Mouse (Mus musculus): ENCODE data around the gene Sel1l2. TPM values are rescaled to one million over a fixed set of nuclear protein-coding genes. Genes with fewer than 3 reads are reported as not detected.

Sel1l2 gene
- total RNA-seq (2014; fragmentation: Nextera tagmentation) (not detected in 2 replicates), total RNA-seq (2017) (not detected in 2 replicates)

GRCm38 (mm10) chr2:140389525-140389924 lies at the start of gene Sel1l2:
Gene Sel1l2 (minus strand): TSS chr2:140389706.
- ATAC-seq (replicated peaks; ENCODE audit: poor library complexity, severe bottlenecking): peak; percentile 44; the same call in 1 of the 2 replicates

- ATAC-seq (replicated peaks; ENCODE audit: poor library complexity, severe bottlenecking): no peak
Measured at GRCm38 (mm10) chr2:140439081-140439480, 49.6 kb upstream of the Sel1l2 start.

GRCm38 (mm10) chr2:140427283-140427682 lies 37.8 kb upstream of the Sel1l2 start:
- ATAC-seq (replicated peaks; ENCODE audit: poor library complexity, severe bottlenecking): peak; percentile 86

- no peak for ATAC-seq (replicated peaks; ENCODE audit: poor library complexity, severe bottlenecking)
Measured at GRCm38 (mm10) chr2:140425844-140426243, 36.3 kb upstream of the Sel1l2 start.

- peak; percentile 40 for ATAC-seq (replicated peaks; ENCODE audit: poor library complexity, severe bottlenecking)
Measured at GRCm38 (mm10) chr2:140395744-140396231, 6.3 kb upstream of the Sel1l2 start.

- peak; percentile 93 for ATAC-seq (replicated peaks; ENCODE audit: poor library complexity, severe bottlenecking)
Measured at GRCm38 (mm10) chr2:140395179-140395578, 5.7 kb upstream of the Sel1l2 start, which contains the start of gene Macrod2. Gene Macrod2 (plus strand): TSS chr2:140395309.

- ATAC-seq (replicated peaks; ENCODE audit: poor library complexity, severe bottlenecking): no peak
Measured at GRCm38 (mm10) chr2:140364804-140365203, 24.7 kb downstream of the Sel1l2 start.

- ATAC-seq (replicated peaks; ENCODE audit: poor library complexity, severe bottlenecking): no peak
Measured at GRCm38 (mm10) chr2:140359905-140360304, 29.6 kb downstream of the Sel1l2 start.

- no peak for ATAC-seq (replicated peaks; ENCODE audit: poor library complexity, severe bottlenecking)
Measured at GRCm38 (mm10) chr2:140342394-140342793, 47.1 kb downstream of the Sel1l2 start.

GRCm38 (mm10) chr2:140330508-140331306 lies 58.8 kb downstream of the Sel1l2 start:
- ATAC-seq (replicated peaks; ENCODE audit: poor library complexity, severe bottlenecking): no peak

- ATAC-seq (replicated peaks; ENCODE audit: poor library complexity, severe bottlenecking): no peak
Measured at GRCm38 (mm10) chr2:140302976-140303708, 86.4 kb downstream of the Sel1l2 start.

- ATAC-seq (replicated peaks; ENCODE audit: poor library complexity, severe bottlenecking): no peak
Measured at GRCm38 (mm10) chr2:140297155-140297554, 92.4 kb downstream of the Sel1l2 start.

- ATAC-seq (replicated peaks; ENCODE audit: poor library complexity, severe bottlenecking): no peak
Measured at GRCm38 (mm10) chr2:140293820-140294219, 95.7 kb downstream of the Sel1l2 start.

GRCm38 (mm10) chr2:140280808-140281207 lies 108.7 kb downstream of the Sel1l2 start:
- ATAC-seq (replicated peaks; ENCODE audit: poor library complexity, severe bottlenecking): no peak

- ATAC-seq (replicated peaks; ENCODE audit: poor library complexity, severe bottlenecking): no peak
Measured at GRCm38 (mm10) chr2:140255595-140256141, 133.8 kb downstream of the Sel1l2 start.

- ATAC-seq (replicated peaks; ENCODE audit: poor library complexity, severe bottlenecking): no peak
Measured at GRCm38 (mm10) chr2:140254256-140254655, 135.2 kb downstream of the Sel1l2 start.

GRCm38 (mm10) chr2:140243105-140243504 lies 146.4 kb downstream of the Sel1l2 start:
- no peak for ATAC-seq (replicated peaks; ENCODE audit: poor library complexity, severe bottlenecking)

GRCm38 (mm10) chr2:140242398-140242797 lies 147.1 kb downstream of the Sel1l2 start:
- ATAC-seq (replicated peaks; ENCODE audit: poor library complexity, severe bottlenecking): no peak

- no peak for ATAC-seq (replicated peaks; ENCODE audit: poor library complexity, severe bottlenecking)
Measured at GRCm38 (mm10) chr2:140237245-140237644, 152.3 kb downstream of the Sel1l2 start.

- ATAC-seq (replicated peaks; ENCODE audit: poor library complexity, severe bottlenecking): no peak
Measured at GRCm38 (mm10) chr2:140230295-140230694, 159.2 kb downstream of the Sel1l2 start.

- ATAC-seq (replicated peaks; ENCODE audit: poor library complexity, severe bottlenecking): no peak
Measured at GRCm38 (mm10) chr2:140220325-140220724, 169.2 kb downstream of the Sel1l2 start.

All from granulocyte monocyte progenitor cell, adult 5-6 weeks (primary cell).